Mouse (Mus musculus) limb, embryonic 11.5 days (tissue): ENCODE data around the gene Ndufaf4. TPM values are rescaled to one million over a fixed set of nuclear protein-coding genes. Genes with fewer than 3 reads are reported as not detected.
A peak's percentile ranks its signal among the peaks of the same experiment; 100 is the strongest.
"Not testable (repeated sequence)": the region's sequence is repeated elsewhere in the genome, so short reads cannot be mapped to it uniquely, and the experiment has no call there.

Experiments used
- ATAC-seq: fragments of 200-750 bp; cut with Nextera tagmentation; 2 replicates; pipeline ENCODE4 v1.8.0; 2017; ENCODE audit warnings: low read depth; ENCODE audit not compliant: insufficient number of reproducible peaks, low FRiP score, low TSS enrichment
- DNase-seq: peaks from one replicate; pipeline ENCODE4 v3.0.0-alpha.2; 2015; ENCODE audit warnings: low spot score
- H3K27ac ChIP-seq: fragments of 300-500 bp; sonication (generic); replicated peaks from 2 replicates; pipeline ENCODE4 v1.5.1; 2014; ENCODE audit warnings: low read depth, mild to moderate bottlenecking, low read length
- H3K27me3 ChIP-seq: fragments of 300-500 bp; sonication (generic); 2 replicates; pipeline ENCODE4 v1.6.1; 2014; ENCODE audit warnings: mild to moderate bottlenecking, low read length, mixed read lengths; ENCODE audit not compliant: control insufficient read depth, insufficient read depth
- H3K36me3 ChIP-seq: fragments of 300-500 bp; sonication (generic); 2 replicates; pipeline ENCODE4 v1.6.1; 2014; ENCODE audit warnings: mild to moderate bottlenecking, low read length, moderate library complexity, mixed read lengths; ENCODE audit not compliant: control insufficient read depth, insufficient read depth
- H3K4me1 ChIP-seq: fragments of 300-500 bp; sonication (generic); 2 replicates; pipeline ENCODE4 v1.6.1; 2014; ENCODE audit warnings: low read length, mixed read lengths; ENCODE audit not compliant: control insufficient read depth, insufficient read depth
- H3K4me2 ChIP-seq: fragments of 300-500 bp; sonication (generic); 2 replicates; pipeline ENCODE4 v1.6.1; 2014; ENCODE audit warnings: low read depth, mild to moderate bottlenecking, moderate library complexity; ENCODE audit not compliant: severe bottlenecking
- H3K4me3 ChIP-seq: fragments of 300-500 bp; sonication (generic); 2 replicates; pipeline ENCODE4 v1.5.1; 2014; ENCODE audit warnings: low read depth, low read length
- H3K9ac ChIP-seq: fragments of 300-500 bp; sonication (generic); 2 replicates; pipeline ENCODE4 v1.6.1; 2014; ENCODE audit warnings: mild to moderate bottlenecking, low read length
- H3K9me3 ChIP-seq: fragments of 300-500 bp; sonication (generic); 2 replicates; pipeline ENCODE4 v1.6.1; 2016; ENCODE audit warnings: low read length; ENCODE audit not compliant: control insufficient read depth
- WGBS: fragments of 180-500 bp; shearing (Covaris S2); extraction: QIAGEN DNeasy Blood & Tissue Kit; methylation state at CpG from one replicate; pipeline ENCODE4 v1.1.7; 2014; 5-methylcytosine and 5-hydroxymethylcytosine counted together
- polyA plus RNA-seq: library from polyadenylated mRNA; unstranded; fragments of >200 nt; fragmentation: Nextera tagmentation; extraction: Ambion mirVana; gene quantifications from 2 replicates; pipeline ENCODE4 v1.2.1, GENCODE M21; 2014

The Ndufaf4 gene
- 57.2 and 64.8 TPM in 2 replicates for polyA plus RNA-seq

DNA sequence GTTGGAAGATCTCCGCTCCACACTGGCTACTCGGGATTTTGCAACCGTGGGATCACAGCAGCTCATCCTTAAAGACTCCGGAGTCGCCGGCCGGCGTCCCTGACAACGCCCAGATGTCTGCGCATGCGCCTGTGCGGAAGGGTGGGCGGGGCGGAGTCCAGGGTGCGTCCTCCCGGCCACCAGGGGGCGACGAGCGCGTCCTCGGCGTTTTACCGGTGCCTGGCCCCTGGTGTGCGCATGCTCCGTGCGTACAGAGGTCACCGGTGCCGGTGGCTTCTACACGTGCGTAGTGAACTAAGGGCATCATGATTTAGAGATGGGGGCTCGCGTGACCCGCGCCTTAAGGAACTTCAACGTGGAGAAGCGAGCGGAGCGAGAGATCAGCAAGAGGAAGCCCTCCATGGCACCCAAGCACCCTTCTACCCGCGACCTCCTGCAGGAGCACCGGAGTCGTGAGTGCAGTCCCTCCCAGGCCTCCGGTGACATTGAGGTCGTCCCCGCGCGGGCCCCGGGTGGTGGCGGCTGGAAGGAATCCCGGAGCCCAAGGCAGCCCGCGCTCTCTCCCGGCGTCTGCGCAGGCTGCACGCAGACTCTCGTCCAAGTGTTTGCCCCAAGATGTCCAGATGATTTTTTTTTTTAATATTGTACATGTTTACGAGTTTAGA is at the start of gene Ndufaf4:
Gene Ndufaf4 (plus strand): TSS at position 233 of the 665 bp plus-strand sequence.
- Histone ChIP-seq H3K4me2 (peak within 1 kb of the TSS; percentile 56), H3K9ac (peak within 1 kb of the TSS; percentile 77), H3K9me3 (no peaks in the 10 kb centered on the region), H3K4me1 (0 out of 2 replicates have a peak, but pooled peaks cover 4% of the 10 kb centered on the region), H3K27ac (no peak within 1 kb of the TSS), H3K27me3 (no peaks in the 10 kb centered on the region), H3K4me3 (peak within 1 kb of the TSS; percentile 71), H3K36me3 (no peaks in the 10 kb centered on the region; the same call in 1 of the 2 replicates)
- under 1% methylated on average over 58 of the region's 58 CpGs for WGBS
- DNase-seq = peak; percentile 99
- ATAC-seq = peak; percentile 96

DNA sequence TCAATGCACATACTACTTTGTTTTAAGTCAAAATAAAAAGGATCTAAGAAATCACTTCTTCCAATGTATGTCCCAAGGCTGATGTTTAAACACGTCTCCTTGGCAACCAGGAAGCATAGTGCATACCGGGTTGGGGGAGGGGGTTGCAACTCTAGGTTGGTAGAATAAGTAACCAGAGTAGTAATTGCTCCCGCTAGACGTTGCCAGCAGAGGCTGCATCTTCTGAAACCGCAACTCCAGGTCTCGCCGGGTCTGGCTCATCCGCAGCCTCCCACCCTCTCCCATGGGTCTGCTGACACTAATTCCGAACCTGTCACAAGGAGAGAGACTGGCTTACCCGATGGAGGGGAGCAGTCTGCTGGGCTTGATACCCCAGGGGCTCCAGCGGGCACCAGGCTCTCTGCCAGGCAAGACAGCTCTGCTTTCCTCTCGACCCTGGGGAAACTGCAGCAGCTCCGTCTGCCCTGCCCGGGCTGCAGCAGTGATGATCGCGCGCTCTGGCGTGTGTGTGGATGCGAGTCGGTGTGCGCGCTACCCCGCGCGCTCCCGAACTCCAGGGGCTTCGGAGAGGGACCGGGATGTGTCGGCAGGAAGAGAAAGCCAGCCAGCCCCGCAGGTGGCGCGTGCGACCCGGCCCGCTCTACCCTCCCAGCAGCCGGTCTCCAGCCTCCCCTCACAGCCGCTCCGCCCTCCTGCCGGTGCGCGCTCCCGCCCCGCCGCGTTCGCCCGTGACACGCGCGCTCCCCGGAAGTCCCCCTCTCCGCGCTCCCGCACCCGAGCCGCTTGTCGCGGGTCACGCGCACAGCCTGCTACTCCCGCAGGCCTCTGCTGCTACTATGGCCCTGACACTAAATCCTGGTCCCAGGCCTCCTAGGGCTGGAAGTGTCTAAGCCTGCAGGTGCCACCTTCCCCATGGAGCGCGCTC is 47.2 kb upstream of the Ndufaf4 start, which contains the start of gene Klhl32:
Gene Klhl32 (minus strand): TSS at position 724 of the 925 bp plus-strand sequence.
- peak within 1 kb of the TSS; percentile 61 for H3K9ac ChIP-seq
- no peaks in the 10 kb centered on the region for H3K9me3 ChIP-seq
- no peaks in the 10 kb centered on the region for H3K4me1 ChIP-seq
- H3K27me3 ChIP-seq = no peaks in the 10 kb centered on the region
- no peak within 1 kb of the TSS; the same call in 1 of the 2 replicates for H3K27ac ChIP-seq
- H3K4me3 ChIP-seq = peak within 1 kb of the TSS; percentile 52
- DNase-seq = peak; percentile 82
- no peaks in the 10 kb centered on the region for H3K36me3 ChIP-seq
- peak within 1 kb of the TSS; percentile 92 for H3K4me2 ChIP-seq
- ATAC-seq = peak; percentile 86
- WGBS = 0% methylated on average over 60 of the region's 63 CpGs

DNA sequence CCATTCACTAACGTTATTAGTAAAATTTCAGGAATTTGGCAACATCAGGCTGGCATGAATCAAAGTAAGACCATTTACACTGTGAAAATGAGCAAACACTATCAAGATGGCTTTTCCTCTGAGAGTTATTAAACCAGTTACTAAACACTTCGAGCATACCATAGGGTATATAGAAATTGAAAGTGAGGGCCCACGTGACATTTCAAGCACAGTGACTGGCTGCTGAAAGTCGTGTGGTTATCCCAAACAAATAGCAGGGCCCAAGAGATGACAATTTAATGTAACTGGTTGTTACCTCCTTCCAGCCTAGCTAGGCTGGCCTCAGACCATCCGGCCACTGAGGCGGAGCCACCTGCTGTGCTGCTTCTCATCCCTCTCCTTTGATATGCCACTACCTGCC is 32.2 kb upstream of the Ndufaf4 start:
- ATAC-seq (no peak), DNase-seq (no peak)
- H3K27ac ChIP-seq = no peak overlapping the region
- WGBS = 37% methylated on average over 6 of the region's 6 CpGs
- no peaks in the 10 kb centered on the region for H3K4me1 ChIP-seq
- H3K4me2 ChIP-seq = no peak overlapping the region
- H3K9ac ChIP-seq = no peak overlapping the region
- H3K9me3 ChIP-seq = no peaks in the 10 kb centered on the region
- no peaks in the 10 kb centered on the region for H3K36me3 ChIP-seq
- no peak overlapping the region for H3K4me3 ChIP-seq
- H3K27me3 ChIP-seq = no peaks in the 10 kb centered on the region

DNA sequence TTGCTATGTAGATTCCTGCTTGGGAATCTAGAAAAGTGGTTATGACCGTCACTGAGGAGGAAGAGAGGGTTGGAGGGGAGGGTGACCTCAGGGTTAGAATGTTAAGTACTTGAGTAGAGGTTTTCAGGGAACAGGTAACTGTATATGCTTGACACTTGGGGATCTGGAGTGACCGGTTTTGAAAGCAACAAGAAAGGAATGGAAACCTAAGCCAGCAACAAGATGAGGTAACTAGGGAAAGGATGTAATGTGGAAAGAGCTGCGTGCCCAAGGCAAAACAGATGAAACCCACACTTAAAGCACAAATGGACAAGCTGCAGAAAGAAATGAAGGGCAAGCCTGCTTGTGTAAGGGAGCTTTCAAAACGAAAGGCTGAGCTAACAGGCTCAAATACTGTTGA is 28.7 kb upstream of the Ndufaf4 start:
- WGBS = 74% methylated on average over 4 of the region's 4 CpGs
- no peaks in the 10 kb centered on the region for H3K4me1 ChIP-seq
- ATAC-seq (no peak), DNase-seq (no peak)
- H3K4me2 ChIP-seq = no peak overlapping the region
- H3K27me3 ChIP-seq = no peaks in the 10 kb centered on the region
- H3K9ac ChIP-seq = no peak overlapping the region
- H3K36me3 ChIP-seq = no peaks in the 10 kb centered on the region
- no peaks in the 10 kb centered on the region for H3K9me3 ChIP-seq
- no peak overlapping the region for H3K27ac ChIP-seq
- H3K4me3 ChIP-seq = no peak overlapping the region

DNA sequence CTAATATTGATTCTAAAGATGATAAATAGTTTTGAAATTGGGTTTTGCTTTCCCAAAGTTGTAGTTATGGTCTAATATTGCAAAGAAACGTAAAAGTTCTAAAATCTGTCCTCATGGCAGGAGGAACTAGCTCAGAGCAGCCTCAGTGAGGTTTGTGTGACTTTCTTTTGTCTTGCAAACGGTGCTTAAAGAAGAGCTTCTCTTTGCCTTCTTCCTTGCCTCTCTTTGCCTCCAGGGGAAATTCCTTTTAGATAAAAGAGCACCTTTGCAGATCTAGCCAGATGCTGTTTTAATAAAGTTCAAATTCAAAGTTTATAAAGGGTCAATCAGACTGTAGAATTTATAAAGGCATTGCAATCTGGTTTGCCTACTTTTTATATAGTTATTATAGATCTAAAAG is 8.5 kb upstream of the Ndufaf4 start:
- H3K4me2 ChIP-seq, H3K9me3 ChIP-seq, DNase-seq, ATAC-seq, H3K27ac ChIP-seq, H3K9ac ChIP-seq, H3K4me3 ChIP-seq, H3K4me1 ChIP-seq, H3K36me3 ChIP-seq, H3K27me3 ChIP-seq: not testable (repeated sequence)
- 62% methylated on average over 2 of the region's 2 CpGs for WGBS

DNA sequence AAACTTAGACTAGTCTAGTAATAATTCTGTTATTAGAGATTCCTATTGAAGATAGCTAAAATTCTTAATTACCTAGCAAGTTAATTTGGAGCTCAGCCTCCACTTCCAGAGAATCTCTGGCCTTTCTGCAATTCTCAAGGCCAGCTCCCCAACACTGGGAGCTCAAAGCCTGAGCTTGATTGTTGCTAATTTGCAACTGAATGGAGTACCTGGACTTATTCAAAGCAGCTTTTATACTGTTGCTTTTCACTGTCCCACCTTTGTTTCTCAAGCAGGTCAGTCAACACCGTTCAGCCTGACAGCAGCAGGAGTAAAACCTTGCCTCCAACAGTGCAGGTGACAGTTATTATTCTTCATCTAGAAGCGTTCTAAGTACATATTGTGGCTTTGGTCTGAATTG is 5.6 kb upstream of the Ndufaf4 start:
- H3K4me2 ChIP-seq = not testable (repeated sequence)

DNA sequence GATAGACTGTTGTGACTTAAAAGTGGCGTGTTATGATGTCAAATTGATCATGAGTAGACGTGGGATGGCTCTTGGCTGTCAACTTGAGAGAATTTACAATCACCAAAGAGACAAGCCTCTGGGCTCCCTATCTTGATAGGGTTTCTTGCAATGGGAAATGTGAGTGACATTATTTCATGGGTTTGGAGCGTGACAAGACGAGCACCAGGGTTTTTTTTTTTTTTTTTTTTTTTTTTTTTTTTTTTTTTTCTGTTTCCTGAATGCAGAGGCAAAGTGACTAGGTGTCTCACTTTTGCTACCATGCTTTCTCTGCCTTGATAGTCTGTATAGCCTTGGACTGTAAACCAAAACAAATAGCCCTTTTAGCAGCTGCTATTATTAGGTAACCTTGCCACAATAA is 3.3 kb upstream of the Ndufaf4 start:
- 86% methylated on average over 4 of the region's 4 CpGs for WGBS

More for the DNA sequence above, 5.6 kb upstream of the Ndufaf4 start:
- not testable (repeated sequence) for H3K27me3 ChIP-seq, DNase-seq, H3K27ac ChIP-seq, H3K9ac ChIP-seq, H3K36me3 ChIP-seq, ATAC-seq, H3K9me3 ChIP-seq, H3K4me1 ChIP-seq, H3K4me3 ChIP-seq
- WGBS = 70% methylated on average over 2 of the region's 2 CpGs

DNA sequence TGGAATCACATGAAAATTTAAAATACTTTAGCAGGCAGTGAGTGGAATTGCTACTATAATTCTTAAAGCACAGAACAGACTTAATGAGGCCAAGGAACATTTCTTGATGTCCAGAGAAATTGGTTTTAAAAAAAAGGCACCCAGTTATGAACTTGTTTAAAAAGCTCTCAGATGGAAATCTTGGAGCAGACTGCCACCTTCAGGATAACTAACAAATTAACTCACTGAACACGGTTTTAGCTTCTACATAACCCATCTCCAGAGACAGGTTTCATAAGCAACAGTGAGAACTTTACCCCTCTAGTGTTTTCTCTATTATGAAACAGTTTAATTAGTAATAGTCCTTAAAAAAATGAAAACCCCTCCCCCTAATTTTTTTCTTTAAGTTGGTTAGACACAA is 1.1 kb upstream of the Ndufaf4 start:
- no peak overlapping the region for H3K27ac ChIP-seq
- H3K27me3 ChIP-seq = no peaks in the 10 kb centered on the region
- 3% methylated on average over 1 of the region's 1 CpGs for WGBS
- H3K9me3 ChIP-seq = no peaks in the 10 kb centered on the region
- H3K4me2 ChIP-seq = no peak overlapping the region
- 0 out of 2 replicates have a peak, but pooled peaks cover 4% of the 10 kb centered on the region for H3K4me1 ChIP-seq
- no peak overlapping the region for H3K4me3 ChIP-seq
- 0 out of 2 replicates have a peak, but pooled peaks have one; percentile 46 for ATAC-seq
- no peaks in the 10 kb centered on the region; the same call in 1 of the 2 replicates for H3K36me3 ChIP-seq
- H3K9ac ChIP-seq = no peak overlapping the region
- no peak for DNase-seq

More for the DNA sequence above, 3.3 kb upstream of the Ndufaf4 start:
- no peaks in the 10 kb centered on the region for H3K9me3 ChIP-seq
- H3K4me2 ChIP-seq = no peak overlapping the region
- DNase-seq = no peak
- H3K27ac ChIP-seq = no peak overlapping the region
- H3K27me3 ChIP-seq = no peaks in the 10 kb centered on the region
- H3K4me1 ChIP-seq = 0 out of 2 replicates have a peak, but pooled peaks cover 4% of the 10 kb centered on the region
- no peak for ATAC-seq
- no peak overlapping the region for H3K4me3 ChIP-seq
- no peaks in the 10 kb centered on the region for H3K36me3 ChIP-seq
- H3K9ac ChIP-seq = no peak overlapping the region
